Mouse (Mus musculus): Measurements from ENCODE around the gene Id3.

DNA sequence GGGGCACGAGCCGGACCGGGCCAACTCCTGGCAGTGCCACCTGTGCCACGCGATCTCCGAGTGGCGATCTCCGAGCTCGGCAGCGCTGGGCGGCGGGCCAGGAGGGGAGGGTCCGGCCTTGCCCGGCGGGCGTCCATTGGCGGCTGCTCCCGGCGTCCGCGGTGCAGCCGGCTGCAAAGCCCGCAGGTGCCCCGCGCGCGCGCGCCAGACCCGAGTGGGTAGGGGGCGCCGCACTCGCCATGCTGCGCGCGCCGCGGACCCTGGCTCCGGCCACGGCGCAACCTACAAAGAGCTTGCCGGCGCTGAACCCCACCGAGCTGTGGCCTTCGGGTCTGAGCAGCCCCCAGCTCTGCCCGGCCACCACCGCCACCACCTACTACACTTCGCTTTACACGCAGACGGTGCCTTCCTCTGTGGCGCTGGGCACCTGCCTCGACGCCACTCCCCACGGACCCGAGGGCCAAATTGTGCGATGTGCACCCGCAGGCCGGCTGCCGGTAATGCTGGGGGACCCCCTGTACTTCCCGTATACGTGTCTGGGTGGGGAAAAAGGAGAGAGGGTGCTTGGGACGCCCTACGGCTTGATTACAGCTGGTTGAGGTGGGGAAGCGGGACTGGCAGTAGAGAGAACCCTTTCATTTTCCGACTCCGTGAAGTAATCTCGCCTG, 29.4 kb downstream of the Id3 start:
- TF ChIP-seq CTCF (IDR thresholded peaks at IDR 0.05; ENCODE audit: borderline replicate concordance, control insufficient read depth, extremely low read depth, insufficient read depth, low read length, poor library complexity): peak; percentile 13; the same call in 1 of the 2 replicates
- TF ChIP-seq POLR2A (IDR thresholded peaks at IDR 0.05; ENCODE audit: control insufficient read depth, extremely low read depth, insufficient read depth, low read length, poor library complexity): no peak
